Mouse (Mus musculus): ENCODE measurements around the gene Rbm6.
A peak's percentile ranks its signal among the peaks of the same experiment; 100 is the strongest.

DNA sequence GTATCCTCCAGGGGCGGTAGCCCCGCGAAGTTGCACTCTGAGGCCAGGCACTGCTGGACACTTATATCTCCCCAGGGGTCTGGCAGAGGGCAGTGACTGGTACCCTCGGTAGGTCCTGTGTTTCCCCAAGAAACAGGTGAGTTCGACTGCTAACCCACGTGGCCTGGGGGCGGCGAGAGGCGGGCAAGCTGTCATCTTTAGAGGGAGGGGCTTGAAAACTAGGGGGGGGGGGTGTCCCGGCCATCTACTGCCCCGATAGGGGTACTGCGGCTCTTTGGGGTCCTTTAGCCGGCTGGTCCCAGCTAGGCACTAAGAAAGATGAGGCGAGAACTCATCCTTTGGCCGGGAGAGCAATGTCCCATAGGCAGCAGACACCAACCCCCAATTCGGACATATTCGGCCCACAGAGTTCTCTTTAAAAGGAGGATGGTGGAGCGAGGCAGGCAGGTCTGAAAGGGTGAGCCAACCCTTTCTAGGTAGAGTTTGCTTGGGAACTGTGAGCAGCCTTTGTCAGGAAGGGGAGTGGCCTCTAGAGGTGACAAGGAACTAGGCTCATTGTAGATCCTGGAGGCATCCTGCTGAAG lies 15.3 kb upstream of the Rbm6 start:
- peak; percentile 20; the same call in 1 of the 2 replicates for TF ChIP-seq CTCF (IDR thresholded peaks at IDR 0.05)
- TF ChIP-seq EP300 (IDR thresholded peaks at IDR 0.05) = no peak
